Mouse (Mus musculus) embryonic stem cell, embryonic (primary cell): ENCODE measurements around the gene Ppp1r26.
"Not testable (repeated sequence)": the region's sequence is repeated elsewhere in the genome, so short reads cannot be mapped to it uniquely, and the experiment has no call there.

Experiments used
- CTCF ChIA-PET, 4 experiments: fragments of 300-600 bp in 2 of 4; fragments of 350-600 bp in 2 of 4; sonication (Branson Sonifier 250); formaldehyde crosslinking; loops; one replicate each; lab custom pipeline; 2022; ENCODE audit warnings: inconsistent platforms in 2 of 4; lab: Charles Lee
- POLR2A ChIA-PET, 4 experiments: fragments of 300-600 bp in 2 of 4; fragments of 350-600 bp in 2 of 4; sonication (Branson Sonifier 250); formaldehyde crosslinking; loops; one replicate each; lab custom pipeline; 2022; ENCODE audit warnings: antibody characterized with exemption in 4 of 4, inconsistent platforms in 1 of 4; lab: Charles Lee

The Ppp1r26 gene

DNA sequence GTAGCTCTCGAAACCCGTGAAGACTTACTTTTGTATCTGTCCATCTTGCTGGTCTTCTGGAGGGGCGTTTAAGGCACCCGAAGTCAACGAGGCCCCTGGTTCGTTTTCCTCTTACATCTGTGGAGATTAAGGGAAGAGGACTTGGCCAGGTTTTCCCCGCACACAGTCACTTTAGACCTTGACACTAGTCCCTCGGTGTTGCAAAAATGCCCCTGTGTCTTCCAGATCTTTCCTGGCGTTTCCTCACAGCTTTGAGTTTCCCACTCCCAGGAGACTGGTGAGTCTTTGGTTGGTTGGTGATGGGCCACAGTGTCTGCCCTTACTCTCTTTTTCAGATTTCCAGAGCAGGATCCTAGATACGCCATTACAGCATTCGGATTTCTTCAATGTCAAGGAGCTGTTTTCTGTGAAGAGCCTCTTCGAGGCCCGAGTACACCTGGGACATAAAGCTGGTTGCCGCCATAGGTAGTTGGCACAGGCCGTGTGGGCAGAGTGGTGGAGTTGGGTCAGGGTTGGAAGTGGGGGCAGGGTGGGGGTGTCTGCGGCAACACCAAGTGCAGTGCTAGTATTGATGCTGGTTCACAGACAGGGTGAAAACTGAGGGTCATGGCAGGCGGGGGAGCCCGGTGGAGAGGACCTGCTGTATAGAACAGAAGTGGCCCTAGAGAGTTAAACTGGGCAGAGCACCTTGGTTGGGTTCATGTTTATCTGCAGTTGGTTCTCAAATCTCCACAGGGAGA is 22.1 kb downstream of the Ppp1r26 start:
- ChIA-PET POLR2A (interaction anchor here in 3 of 4 experiments (0.7 to 3.1 kb wide), 12 partner anchors 8 to 172 kb away, joined by 3 to 15 read pairs (median 4); partner anchors contain the start of genes Ralgds (in 2 of the 3) and Gbgt1 (in 1 of the 3)), CTCF (interaction anchor here in 2 of 4 experiments (0.5 to 1.9 kb wide), 5 partner anchors 11 to 264 kb away, joined by 3 to 6 read pairs (median 3); no protein-coding TSS in a partner anchor)

DNA sequence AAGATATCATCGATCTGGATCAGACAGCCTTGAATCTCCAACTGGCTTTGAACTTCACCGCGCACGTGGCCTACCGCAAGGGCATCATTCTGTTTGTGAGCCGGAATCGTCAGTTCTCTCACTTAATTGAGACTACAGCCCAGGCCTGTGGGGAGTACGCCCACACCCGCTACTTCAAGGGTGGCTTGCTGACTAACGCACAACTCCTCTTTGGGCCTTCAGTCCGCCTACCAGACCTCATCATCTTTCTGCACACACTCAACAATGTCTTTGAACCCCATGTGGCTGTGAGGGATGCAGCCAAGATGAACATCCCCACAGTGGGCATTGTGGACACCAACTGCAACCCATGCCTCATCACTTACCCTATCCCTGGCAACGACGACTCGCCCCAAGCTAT is 22.9 kb downstream of the Ppp1r26 start:
- ChIA-PET CTCF (interaction anchor here in 1 of 4 experiments (1.5 to 1.9 kb wide), 2 partner anchors 42 to 48 kb away, joined by 3 to 6 read pairs; no protein-coding TSS in a partner anchor), POLR2A (interaction anchor here in 2 of 4 experiments (0.8 to 3.1 kb wide), 7 partner anchors 12 to 56 kb away, joined by 3 to 15 read pairs (median 4); partner anchors contain the start of gene Gm10134 (in 1 of the 2))

DNA sequence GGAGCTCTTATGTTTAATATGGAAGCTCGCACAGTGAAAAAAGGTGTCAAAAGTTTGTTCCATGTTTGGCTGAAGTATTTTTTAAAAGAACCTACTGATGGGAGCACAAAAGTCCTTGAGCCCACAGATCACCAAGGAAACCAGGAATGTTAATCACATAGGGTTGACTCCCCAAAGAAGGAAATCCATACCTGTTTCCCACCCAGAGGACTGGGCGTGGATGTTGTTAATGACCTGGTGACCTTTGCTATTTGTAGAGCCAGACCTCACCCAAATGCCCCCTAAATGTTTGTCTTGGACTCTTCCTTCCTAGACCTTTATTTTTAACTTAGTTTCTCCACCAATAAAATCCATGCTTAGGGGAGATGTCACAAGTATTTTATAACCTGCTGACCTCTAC is 24.0 kb downstream of the Ppp1r26 start:
- CTCF ChIA-PET: interaction anchor here in 1 of 4 experiments (0.9 kb wide), 1 partner anchor 15 kb away, joined by 3 read pairs; no protein-coding TSS in a partner anchor

GRCm38 (mm10) chr2:28472011-28472410 is 25.4 kb downstream of the Ppp1r26 start:
- POLR2A ChIA-PET: interaction anchor here in 3 of 4 experiments (0.6 to 1.0 kb wide), 4 partner anchors 17 to 509 kb away, joined by 3 to 4 read pairs (median 4); partner anchors contain the start of gene Ralgds (in 1 of the 3)
- CTCF ChIA-PET: not testable (repeated sequence)

More for the DNA sequence above, 24.0 kb downstream of the Ppp1r26 start:
- POLR2A ChIA-PET: interaction anchor here in 3 of 4 experiments (0.6 to 3.1 kb wide), 13 partner anchors 10 to 469 kb away, joined by 3 to 15 read pairs (median 4); partner anchors contain the start of genes Gbgt1 (in 1 of the 3), Gm10134 (in 1 of the 3) and Ralgds (in 1 of the 3)

- CTCF ChIA-PET: interaction anchor here (0.6 to 0.7 kb wide), 5 partner anchors 39 to 211 kb away, joined by 3 to 5 read pairs (median 3); no protein-coding TSS in a partner anchor
These were observed 31.4 kb downstream of the Ppp1r26 start for GRCm38 (mm10) chr2:28477993-28478392.

GRCm38 (mm10) chr2:28479208-28480204 is 32.9 kb downstream of the Ppp1r26 start:
- ChIA-PET CTCF (interaction anchor here in 3 of 4 experiments (0.6 to 1.1 kb wide), 3 partner anchors 15 to 553 kb away, joined by 3 to 11 read pairs (median 3); no protein-coding TSS in a partner anchor), POLR2A (interaction anchor here in 3 of 4 experiments (0.6 to 3.2 kb wide), 11 partner anchors 8 to 815 kb away, joined by 3 to 12 read pairs (median 4); partner anchors contain the start of genes Ralgds (in 2 of the 3), Gbgt1 (in 1 of the 3), Gm10134 (in 1 of the 3) and Gtf3c5 (in 1 of the 3))

More at GRCm38 (mm10) chr2:28477993-28478392, 31.4 kb downstream of the Ppp1r26 start:
- POLR2A ChIA-PET: interaction anchor here (0.6 to 3.2 kb wide), 16 partner anchors 10 to 719 kb away, joined by 3 to 12 read pairs (median 3); partner anchors contain the start of genes Gbgt1 (in 2 of the 4), Gm10134 (in 1 of the 4) and Ralgds (in 1 of the 4)

DNA sequence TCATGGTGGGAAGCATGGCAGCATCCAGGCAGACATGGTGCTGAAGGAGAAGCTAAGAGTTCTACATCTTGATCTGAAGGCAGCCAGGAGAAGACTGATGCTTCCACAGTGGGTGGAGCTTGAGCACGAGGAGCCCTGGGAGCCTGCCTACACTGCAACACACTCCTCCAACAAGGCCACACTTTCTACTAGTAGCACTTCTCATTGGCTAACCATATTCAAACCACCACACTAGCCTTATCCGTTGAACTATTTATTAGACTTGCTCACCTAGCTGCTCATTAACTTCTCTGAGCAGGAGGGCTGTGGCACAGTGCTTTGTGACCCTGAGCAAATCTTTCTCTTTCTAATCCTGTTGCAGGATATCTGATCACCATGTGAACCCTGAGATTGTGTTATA is 37.3 kb downstream of the Ppp1r26 start:
- ChIA-PET CTCF (interaction anchor here in 1 of 4 experiments (0.6 to 1.0 kb wide), 2 partner anchors 20 to 25 kb away, joined by 3 to 4 read pairs; no protein-coding TSS in a partner anchor), POLR2A (interaction anchor here in 2 of 4 experiments (1.1 to 2.4 kb wide), 3 partner anchors 13 to 43 kb away, joined by 3 to 8 read pairs (median 5); partner anchors contain the start of genes 1700007K13Rik (in 1 of the 2) and Gbgt1 (in 1 of the 2))

DNA sequence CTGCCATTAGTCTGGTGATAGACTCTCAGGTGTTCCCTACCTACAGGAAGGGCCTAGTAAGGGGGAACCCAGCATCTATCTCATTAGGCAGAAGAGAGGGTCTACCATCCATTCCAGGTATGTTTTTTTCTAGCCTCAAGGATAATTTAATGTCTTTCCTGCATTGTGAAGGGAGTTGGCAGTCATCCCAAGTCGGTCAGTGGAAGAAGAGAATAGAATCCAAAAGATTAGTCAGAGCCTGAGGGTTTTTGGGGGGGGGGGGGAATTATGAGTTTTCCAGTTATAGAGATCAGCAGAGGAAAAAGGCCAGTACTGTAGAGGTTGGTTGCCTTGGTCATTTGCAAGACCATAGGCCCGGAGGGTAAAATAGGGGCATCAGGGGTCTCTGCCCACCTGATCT is 47.9 kb downstream of the Ppp1r26 start:
- ChIA-PET CTCF (no interaction called here), POLR2A (no interaction called here)

DNA sequence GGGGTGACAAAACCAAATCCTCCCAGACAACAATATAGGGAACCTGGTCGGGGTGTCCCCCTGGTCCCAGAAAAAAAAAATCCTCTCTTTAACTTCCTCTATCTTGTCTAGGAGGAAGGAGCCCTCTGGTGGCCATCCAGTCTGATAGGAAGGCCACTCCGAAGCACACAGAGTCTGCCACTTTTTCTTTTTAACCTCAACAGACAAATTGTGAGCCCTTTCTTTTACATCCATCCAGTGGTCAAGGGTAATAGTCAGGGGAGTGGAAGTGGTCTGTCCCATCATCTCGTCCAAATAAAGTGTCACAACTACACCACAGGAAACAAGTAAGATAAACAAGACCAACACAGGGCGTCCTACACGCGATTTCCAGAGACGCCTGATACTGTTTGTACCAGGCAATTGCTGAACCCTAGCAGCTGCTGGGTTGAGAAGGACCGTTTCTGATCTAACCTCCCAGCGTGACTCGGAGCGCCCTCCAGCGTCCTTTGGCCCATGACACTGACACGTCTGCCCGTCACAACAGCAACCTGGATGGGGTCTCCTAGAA is 48.7 kb downstream of the Ppp1r26 start:
- CTCF ChIA-PET: interaction anchor here in 1 of 4 experiments (0.7 to 1.0 kb wide), 2 partner anchors 43 to 77 kb away, joined by 3 read pairs; no protein-coding TSS in a partner anchor
- POLR2A ChIA-PET: interaction anchor here in 1 of 4 experiments (1.9 kb wide), 1 partner anchor 16 kb away, joined by 12 read pairs; no protein-coding TSS in a partner anchor

- ChIA-PET POLR2A (interaction anchor here in 3 of 4 experiments (0.7 to 2.1 kb wide), 10 partner anchors 9 to 29 kb away, joined by 3 to 12 read pairs (median 4); partner anchors contain the start of genes Ralgds (in 2 of the 3), Gm10134 (in 1 of the 3) and Mrps2 (in 1 of the 3)), CTCF (interaction anchor here in 2 of 4 experiments (0.6 to 1.0 kb wide), 3 partner anchors 30 to 489 kb away, joined by 3 read pairs; partner anchors contain the start of gene 1700007K13Rik (in 1 of the 2))
These were observed 49.4 kb downstream of the Ppp1r26 start for GRCm38 (mm10) chr2:28495801-28496595.

GRCm38 (mm10) chr2:28496671-28497070 is 50.1 kb downstream of the Ppp1r26 start, which contains the start of gene Gbgt1:
Gene Gbgt1 (plus strand): TSS chr2:28496891.
- CTCF ChIA-PET: interaction anchor here in 2 of 4 experiments (0.6 kb wide), 2 partner anchors 31 to 488 kb away, joined by 3 read pairs; partner anchors contain the start of gene 1700007K13Rik (in 1 of the 2)

DNA sequence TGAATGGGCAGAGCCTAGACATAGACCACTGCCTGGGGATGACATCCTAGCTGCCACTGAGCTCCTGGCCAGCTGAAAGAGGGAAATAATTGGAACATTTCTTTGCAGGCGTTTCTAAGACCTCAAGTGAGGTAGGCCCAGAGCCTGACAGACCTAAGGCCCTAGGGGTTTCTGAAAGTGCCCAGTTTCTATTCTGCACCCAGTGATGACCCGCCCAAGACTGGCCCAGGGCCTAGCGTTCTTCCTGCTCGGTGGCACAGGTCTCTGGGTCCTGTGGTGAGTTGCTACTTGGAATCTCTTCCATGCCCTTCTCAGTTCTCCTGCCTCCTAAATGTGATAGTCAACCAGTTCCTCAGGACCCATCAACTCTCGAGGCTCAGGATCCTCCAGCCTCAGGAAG is 51.0 kb downstream of the Ppp1r26 start:
- ChIA-PET CTCF (interaction anchor here in 2 of 4 experiments (0.7 to 1.5 kb wide), 2 partner anchors 15 to 33 kb away, joined by 3 to 8 read pairs; partner anchors contain the start of gene Ralgds (in 1 of the 2)), POLR2A (interaction anchor here in 2 of 4 experiments (0.8 to 2.1 kb wide), 7 partner anchors 13 to 67 kb away, joined by 3 to 12 read pairs (median 5); partner anchors contain the start of genes Mrps2 (in 1 of the 2) and Ralgds (in 1 of the 2))

More at GRCm38 (mm10) chr2:28496671-28497070, 50.1 kb downstream of the Ppp1r26 start, which contains the start of gene Gbgt1:
- POLR2A ChIA-PET: interaction anchor here in 3 of 4 experiments (0.7 to 2.1 kb wide), 13 partner anchors 9 to 68 kb away, joined by 3 to 12 read pairs (median 4); partner anchors contain the start of genes Ralgds (in 2 of the 3), Gm10134 (in 1 of the 3) and Mrps2 (in 1 of the 3)

- ChIA-PET CTCF (interaction anchor here in 2 of 4 experiments (0.6 to 1.5 kb wide), 2 partner anchors 15 to 34 kb away, joined by 3 to 9 read pairs; partner anchors contain the start of gene Ralgds (in 1 of the 2)), POLR2A (no interaction called here)
These were observed 51.8 kb downstream of the Ppp1r26 start for GRCm38 (mm10) chr2:28498431-28498830.

- ChIA-PET CTCF (interaction anchor here in 2 of 4 experiments (0.6 to 0.8 kb wide), 2 partner anchors 10 to 80 kb away, joined by 3 to 4 read pairs; partner anchors contain the start of gene Ralgds (in 1 of the 2)), POLR2A (interaction anchor here in 2 of 4 experiments (0.9 to 1.2 kb wide), 3 partner anchors 9 to 25 kb away, joined by 3 to 8 read pairs (median 4); partner anchors contain the start of gene Ralgds (in 2 of the 2))
These were observed 56.4 kb downstream of the Ppp1r26 start for GRCm38 (mm10) chr2:28502987-28503386.
